Mouse (Mus musculus): ENCODE results near the gene Gm9639. TPM values are rescaled to one million over a fixed set of nuclear protein-coding genes. Genes with fewer than 3 reads are reported as not detected.
"Not testable (repeated sequence)": the region's sequence is repeated elsewhere in the genome, so short reads cannot be mapped to it uniquely, and the experiment has no call there.

Gene Gm9639
- polyA plus RNA-seq (2012; ENCODE audit: insufficient read depth, insufficient read length, missing spikeins), result not detected in 2 replicates

DNA sequence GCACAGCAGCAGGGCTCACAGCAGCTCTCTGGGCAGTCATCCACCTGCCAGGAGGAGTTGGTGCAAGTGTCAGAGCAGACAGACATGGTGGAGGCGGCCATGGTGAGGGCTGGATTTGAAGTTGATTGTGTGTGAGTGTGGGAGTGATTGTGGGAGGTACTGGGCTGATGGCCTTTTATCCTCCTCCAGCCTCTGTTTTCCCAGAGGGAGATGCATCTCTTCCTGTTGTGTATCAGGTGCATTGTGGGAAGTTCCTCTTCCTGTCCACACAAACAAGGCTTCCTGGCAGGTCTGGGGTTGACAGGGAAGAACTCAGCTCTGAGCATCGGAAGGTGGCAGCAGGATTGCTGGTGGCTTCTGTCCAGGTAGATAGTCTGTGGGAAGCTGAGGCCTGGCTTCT lies at the start of gene Gm9639:
Gene Gm9639 (minus strand): TSS at position 101 of the 400 bp plus-strand sequence.
- Histone ChIP-seq H3K4me3 (ENCODE audit: insufficient read depth, low read depth, low read length) (no peak within 1 kb of the TSS), H3K27ac (replicated peaks; ENCODE audit: low read depth, low read length) (no peak within 1 kb of the TSS), H3K4me1 (ENCODE audit: control insufficient read depth, insufficient read depth, insufficient read length, low read length) (no peaks in the 10 kb centered on the region)

DNA sequence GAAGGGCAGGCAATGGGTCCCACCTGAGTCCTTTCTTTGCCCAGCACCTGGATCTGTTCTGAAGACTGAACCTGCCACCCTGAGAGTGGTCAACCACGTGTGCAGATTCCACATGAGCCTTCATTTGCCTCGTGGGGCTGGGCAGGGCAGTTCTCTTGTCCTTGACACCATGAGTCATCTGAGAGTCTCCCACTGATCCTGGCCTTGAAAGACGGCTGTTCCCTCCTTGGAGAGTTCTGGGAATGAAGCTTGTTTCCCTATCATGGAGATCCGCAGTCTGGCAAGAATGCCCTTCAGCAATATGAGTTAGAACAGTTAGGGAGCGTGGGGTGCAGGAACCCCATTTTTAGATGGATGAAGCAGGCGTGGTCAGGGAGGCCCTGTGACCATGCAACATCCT lies 44.1 kb upstream of the Gm9639 start:
- no peak overlapping the region for H3K4me3 ChIP-seq (ENCODE audit: insufficient read depth, low read depth, low read length)
- no peak overlapping the region for H3K27ac ChIP-seq (replicated peaks; ENCODE audit: low read depth, low read length)
- H3K4me1 ChIP-seq (ENCODE audit: control insufficient read depth, insufficient read depth, insufficient read length, low read length), result no peaks in the 10 kb centered on the region

DNA sequence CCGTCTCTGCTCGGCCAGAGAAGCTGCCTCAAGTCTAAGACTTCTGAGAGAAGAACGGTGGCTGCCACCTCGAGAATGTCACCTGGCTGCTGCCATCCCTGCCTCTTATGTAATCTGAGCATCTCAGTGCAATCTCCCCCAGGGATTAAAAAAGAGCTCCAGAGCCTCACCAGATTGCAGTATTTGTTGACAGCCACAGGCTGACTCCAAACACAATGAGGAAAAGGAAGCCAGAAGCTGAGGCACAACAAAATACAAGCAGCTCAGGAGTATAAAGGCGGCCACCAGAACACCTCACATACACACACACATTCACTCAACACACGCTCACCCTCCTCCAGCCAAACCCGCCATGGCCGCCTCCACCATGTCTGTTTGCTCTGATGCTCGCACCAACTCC lies 40.8 kb upstream of the Gm9639 start, which contains the start of gene Krtap10-10:
Gene Krtap10-10 (plus strand): TSS at position 301 of the 400 bp plus-strand sequence.
- Histone ChIP-seq H3K4me3 (ENCODE audit: insufficient read depth, low read depth, low read length) (no peak within 1 kb of the TSS), H3K27ac (replicated peaks; ENCODE audit: low read depth, low read length) (no peak within 1 kb of the TSS), H3K4me1 (ENCODE audit: control insufficient read depth, insufficient read depth, insufficient read length, low read length) (no peaks in the 10 kb centered on the region)

DNA sequence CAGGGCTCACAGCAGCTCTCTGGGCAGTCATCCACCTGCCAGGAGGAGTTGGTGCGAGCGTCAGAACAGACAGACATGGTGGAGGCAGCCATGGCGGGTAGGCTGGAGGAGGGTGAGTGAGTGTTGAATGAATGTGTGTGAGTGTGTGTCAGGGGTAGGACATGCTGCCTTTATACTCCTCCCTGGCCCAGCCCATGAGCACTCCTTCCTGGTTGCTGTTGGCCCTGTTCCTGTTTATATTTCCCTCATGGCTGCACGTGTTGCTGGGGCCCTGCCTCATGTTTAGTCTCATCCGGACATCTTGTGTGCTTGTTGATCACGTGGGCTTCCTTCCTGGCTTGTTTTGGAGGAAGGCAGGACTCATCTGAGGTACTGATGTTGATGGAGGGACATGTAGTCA lies 32.1 kb upstream of the Gm9639 start, which contains the start of gene Krtap10-4:
Gene Krtap10-4 (minus strand): TSS at position 145 of the 400 bp plus-strand sequence.
- H3K27ac ChIP-seq (replicated peaks; ENCODE audit: low read depth, low read length), result no peak within 1 kb of the TSS
- no peaks in the 10 kb centered on the region for H3K4me1 ChIP-seq (ENCODE audit: control insufficient read depth, insufficient read depth, insufficient read length, low read length)
- H3K4me3 ChIP-seq (ENCODE audit: insufficient read depth, low read depth, low read length), result no peak within 1 kb of the TSS

DNA sequence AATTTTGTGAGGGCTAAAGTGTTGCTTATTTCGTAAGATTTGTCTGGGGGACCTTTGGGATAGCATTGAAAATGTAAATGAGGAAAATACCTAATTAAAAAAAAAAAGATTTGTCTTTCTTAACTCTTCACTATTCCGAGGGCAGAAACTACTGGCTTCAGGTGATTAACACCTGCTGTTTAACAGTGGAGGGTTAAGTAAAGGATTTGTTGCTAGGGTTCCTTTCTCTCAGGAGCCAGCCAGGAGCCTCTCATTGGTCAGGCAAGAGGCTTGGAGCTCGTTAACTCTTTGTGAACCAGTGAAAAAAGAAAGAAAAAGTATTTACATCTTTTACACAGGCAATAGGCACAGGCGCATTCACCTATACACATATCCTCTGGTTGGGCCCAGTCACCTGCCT lies 24.3 kb upstream of the Gm9639 start:
- Histone ChIP-seq H3K4me3 (ENCODE audit: insufficient read depth, low read depth, low read length) (no peak overlapping the region), H3K4me1 (ENCODE audit: control insufficient read depth, insufficient read depth, insufficient read length, low read length) (no peaks in the 10 kb centered on the region), H3K27ac (replicated peaks; ENCODE audit: low read depth, low read length) (no peak overlapping the region)

DNA sequence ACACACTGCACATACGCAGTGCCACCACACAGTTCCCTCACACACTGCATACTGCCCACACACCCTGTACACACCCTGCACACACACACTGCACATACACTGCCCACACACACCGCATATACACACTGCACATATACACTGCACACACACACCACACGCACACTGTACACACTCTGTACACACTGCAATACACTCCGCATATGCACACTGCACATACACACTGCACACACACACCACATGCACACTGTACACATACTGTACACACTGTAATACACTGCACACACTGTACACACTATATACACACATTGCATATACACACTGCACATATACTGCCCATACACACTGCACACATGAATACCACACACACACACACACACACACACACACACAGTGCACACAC lies 23.6 kb upstream of the Gm9639 start:
- H3K4me3 ChIP-seq (ENCODE audit: insufficient read depth, low read depth, low read length), result no peak overlapping the region
- no peak overlapping the region for H3K27ac ChIP-seq (replicated peaks; ENCODE audit: low read depth, low read length)
- no peaks in the 10 kb centered on the region for H3K4me1 ChIP-seq (ENCODE audit: control insufficient read depth, insufficient read depth, insufficient read length, low read length)

DNA sequence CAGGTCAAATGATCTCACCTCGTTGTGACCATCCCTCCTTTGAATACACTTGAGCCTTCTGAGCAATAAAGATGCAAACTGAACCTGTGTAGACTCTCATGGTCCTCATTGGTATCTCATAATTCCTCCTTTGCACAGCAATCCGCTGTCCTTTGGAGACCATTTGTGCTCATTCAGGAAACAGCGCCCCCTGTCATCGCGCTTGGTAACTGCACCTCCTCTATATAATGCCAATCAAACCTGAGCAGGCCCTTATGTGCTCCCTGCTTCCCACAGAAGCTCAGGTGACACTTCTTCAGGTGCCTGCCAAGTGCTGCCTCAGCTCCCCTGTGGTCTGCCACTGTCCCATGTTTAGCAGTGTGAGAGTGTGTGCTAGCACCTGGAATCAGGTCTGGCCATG lies 20.6 kb upstream of the Gm9639 start:
- Histone ChIP-seq H3K4me1 (ENCODE audit: control insufficient read depth, insufficient read depth, insufficient read length, low read length) (no peaks in the 10 kb centered on the region), H3K27ac (replicated peaks; ENCODE audit: low read depth, low read length) (no peak overlapping the region), H3K4me3 (ENCODE audit: insufficient read depth, low read depth, low read length) (no peak overlapping the region)

DNA sequence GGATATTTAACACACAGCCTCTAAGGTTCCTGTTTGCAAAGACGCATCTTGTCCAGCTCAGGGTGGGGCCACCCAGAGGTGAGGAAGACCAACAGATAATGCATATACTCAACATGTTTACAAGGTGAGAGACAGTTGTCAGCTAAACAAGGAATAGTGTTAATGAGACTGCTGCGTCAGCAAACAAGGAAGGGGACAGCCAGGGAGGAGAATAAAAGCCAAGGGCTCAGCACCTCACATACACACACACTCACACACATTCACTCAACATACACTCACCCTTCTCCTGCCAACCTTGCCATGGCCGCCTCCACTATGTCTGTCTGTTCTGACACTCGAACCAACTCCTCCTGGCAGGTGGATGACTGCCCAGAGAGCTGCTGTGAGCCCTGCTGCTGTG lies 19.5 kb upstream of the Gm9639 start, which contains the start of gene Gm2696:
Gene Gm2696 (plus strand): TSS at position 301 of the 400 bp plus-strand sequence.
- Histone ChIP-seq H3K4me1 (ENCODE audit: control insufficient read depth, insufficient read depth, insufficient read length, low read length) (no peaks in the 10 kb centered on the region), H3K4me3 (ENCODE audit: insufficient read depth, low read depth, low read length) (no peak within 1 kb of the TSS), H3K27ac (replicated peaks; ENCODE audit: low read depth, low read length) (no peak within 1 kb of the TSS)

DNA sequence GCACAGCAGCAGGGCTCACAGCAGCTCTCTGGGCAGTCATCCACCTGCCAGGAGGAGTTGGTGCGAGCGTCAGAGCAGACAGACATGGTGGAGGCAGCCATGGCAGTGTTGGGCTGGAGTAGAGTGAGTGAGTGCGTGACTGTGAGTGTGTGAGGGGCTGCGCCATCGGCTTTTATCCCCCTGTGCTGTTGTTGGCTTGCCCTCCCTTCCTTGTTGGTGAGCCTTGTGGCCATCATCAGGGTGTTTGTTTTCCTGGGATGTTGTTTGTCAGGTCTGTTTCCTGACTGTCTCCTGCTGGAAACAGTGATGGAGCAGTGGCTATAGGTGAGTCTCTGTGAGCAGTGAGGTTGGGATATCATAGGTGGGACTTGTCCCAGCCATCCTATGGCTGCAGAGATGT lies 16.9 kb upstream of the Gm9639 start, which contains the start of gene Gm9507:
Gene Gm9507 (minus strand): TSS at position 101 of the 400 bp plus-strand sequence.
- Histone ChIP-seq H3K4me3 (ENCODE audit: insufficient read depth, low read depth, low read length) (no peak within 1 kb of the TSS), H3K27ac (replicated peaks; ENCODE audit: low read depth, low read length) (no peak within 1 kb of the TSS), H3K4me1 (ENCODE audit: control insufficient read depth, insufficient read depth, insufficient read length, low read length) (no peaks in the 10 kb centered on the region)

DNA sequence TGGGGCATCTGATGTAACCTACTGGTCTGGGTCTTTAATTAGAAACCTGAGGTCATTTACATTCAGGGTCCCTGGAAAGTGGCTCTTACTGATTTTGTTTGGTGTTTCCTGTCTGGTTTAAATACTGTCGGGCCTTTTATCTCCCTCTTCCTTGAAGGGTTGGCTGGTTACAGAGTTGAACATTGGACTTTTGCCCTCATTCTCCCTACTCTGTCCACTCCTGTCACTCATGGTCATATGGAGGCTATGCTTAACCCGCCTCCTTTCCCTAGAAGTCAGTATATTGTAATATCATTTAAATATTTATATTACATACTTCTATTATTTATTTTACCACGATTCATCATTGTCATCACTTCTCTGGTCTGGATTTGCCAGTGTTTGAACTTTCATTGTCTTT lies 9.2 kb upstream of the Gm9639 start:
- Histone ChIP-seq H3K4me1 (ENCODE audit: control insufficient read depth, insufficient read depth, insufficient read length, low read length) (no peaks in the 10 kb centered on the region), H3K27ac (replicated peaks; ENCODE audit: low read depth, low read length) (no peak overlapping the region), H3K4me3 (ENCODE audit: insufficient read depth, low read depth, low read length) (no peak overlapping the region)

DNA sequence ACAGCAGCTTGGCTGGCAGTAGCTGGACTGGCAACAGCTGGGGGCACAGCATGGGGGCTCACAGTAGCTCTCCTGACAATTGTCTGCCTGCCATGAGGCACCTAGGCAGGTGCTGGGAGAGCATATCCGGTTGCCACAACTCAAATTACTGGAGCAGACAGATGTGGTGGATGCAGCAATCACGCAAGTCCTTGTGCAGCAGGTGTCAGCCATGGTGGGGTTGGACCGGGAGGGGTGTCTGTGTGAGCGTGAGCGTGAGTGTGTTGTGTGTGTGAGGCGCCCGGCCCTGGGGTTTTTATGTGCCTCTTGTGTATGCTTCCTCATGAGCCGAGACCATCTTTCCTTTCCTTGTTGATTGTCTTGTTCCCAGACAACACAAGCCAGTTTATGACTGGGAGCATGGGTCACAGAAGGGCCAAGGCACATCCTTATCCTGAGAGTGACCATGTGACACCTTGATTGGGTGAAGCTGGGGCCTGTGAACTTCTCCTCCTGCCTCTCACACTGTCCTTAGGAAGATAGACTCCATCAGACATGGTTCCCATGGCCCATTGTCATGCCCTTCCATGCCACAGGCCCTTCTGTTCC lies 4.1 kb upstream of the Gm9639 start, which contains the start of gene Gm19668:
Gene Gm19668 (minus strand): TSS at position 213 of the 588 bp plus-strand sequence.
- no peaks in the 10 kb centered on the region for H3K4me1 ChIP-seq (ENCODE audit: control insufficient read depth, insufficient read depth, insufficient read length, low read length)
- H3K27ac ChIP-seq (replicated peaks; ENCODE audit: low read depth, low read length), result no peak within 1 kb of the TSS
- H3K4me3 ChIP-seq (ENCODE audit: insufficient read depth, low read depth, low read length), result no peak within 1 kb of the TSS

DNA sequence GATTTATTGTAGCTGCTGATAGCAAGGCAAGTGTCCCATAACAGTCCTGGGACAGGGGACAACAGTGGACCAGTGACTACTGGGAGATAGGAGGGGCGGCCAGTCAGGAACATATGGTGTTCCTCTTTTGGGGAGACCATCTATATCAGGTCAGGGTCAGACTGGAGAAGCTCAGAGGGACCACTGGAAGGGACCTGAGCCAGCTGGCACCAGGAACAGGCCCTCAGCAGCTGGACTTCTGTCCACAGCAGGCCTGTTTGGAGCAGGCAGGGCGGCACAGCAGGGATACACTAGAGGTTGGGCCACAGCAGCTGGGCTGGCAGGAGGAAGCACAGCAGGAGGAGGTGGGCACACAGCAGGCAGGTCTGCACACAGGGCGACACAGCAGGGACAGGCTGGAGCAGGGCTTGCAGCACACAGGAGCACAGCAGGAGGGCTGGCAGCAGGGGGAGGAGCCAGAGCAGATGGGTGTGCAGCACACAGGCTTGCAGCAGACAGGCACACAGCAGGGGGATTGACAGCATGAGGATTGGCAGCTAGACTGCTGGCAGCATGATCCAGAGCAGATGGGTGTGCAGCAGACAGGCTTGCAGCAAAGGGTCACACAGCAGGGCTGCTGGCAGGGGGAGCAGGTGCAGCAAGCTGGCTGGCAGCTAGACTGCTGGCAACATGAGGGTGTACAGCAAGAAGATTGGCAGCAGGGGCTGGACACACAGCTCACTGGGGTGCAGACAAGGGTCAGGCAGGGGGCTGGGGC lies 3.5 kb upstream of the Gm9639 start:
- H3K4me1 ChIP-seq (ENCODE audit: control insufficient read depth, insufficient read depth, insufficient read length, low read length); H3K27ac ChIP-seq (replicated peaks; ENCODE audit: low read depth, low read length); H3K4me3 ChIP-seq (ENCODE audit: insufficient read depth, low read depth, low read length): not testable (repeated sequence)

DNA sequence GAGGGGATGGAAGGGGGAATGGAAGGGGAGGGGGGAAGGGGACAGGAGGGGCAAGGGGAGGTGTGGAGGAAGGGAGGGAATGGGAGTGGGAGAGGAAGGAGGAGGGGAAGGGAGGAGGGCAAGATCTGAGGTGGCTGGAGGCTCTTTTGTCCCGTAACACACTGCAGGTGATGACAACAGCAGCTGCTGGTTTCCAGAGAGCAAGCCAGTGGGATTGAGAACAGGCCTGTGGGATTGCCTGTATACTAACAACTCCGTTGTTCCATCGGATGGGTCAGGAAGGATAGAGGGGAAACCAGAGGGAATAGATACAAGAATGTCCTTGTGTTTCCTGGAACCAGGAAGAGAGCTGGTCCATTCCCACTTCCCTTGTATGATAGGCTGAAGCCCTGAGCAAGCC lies 2.8 kb upstream of the Gm9639 start:
- no peak overlapping the region for H3K27ac ChIP-seq (replicated peaks; ENCODE audit: low read depth, low read length)
- H3K4me3 ChIP-seq (ENCODE audit: insufficient read depth, low read depth, low read length), result no peak overlapping the region
- H3K4me1 ChIP-seq (ENCODE audit: control insufficient read depth, insufficient read depth, insufficient read length, low read length), result no peaks in the 10 kb centered on the region

DNA sequence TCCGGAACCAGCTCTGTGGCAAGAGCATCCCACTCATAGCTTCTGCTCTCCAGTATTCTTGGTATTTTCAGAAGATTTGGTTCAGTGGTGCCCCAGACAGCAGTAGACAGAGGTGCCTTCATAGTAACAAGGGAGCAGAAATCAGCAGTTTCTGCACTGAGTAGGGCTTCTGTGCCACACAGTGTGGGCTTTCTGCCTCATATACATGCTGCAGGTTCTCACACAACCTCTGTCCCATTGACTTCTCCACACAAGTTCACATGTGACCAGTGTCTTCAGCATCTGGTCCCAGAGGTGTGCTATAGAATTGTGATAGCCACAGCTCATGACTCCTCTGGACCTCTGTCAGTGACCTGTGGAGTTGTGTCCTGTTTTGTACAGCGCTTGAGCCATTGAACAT lies 6.3 kb downstream of the Gm9639 start:
- H3K4me1 ChIP-seq (ENCODE audit: control insufficient read depth, insufficient read depth, insufficient read length, low read length), result no peaks in the 10 kb centered on the region
- no peak overlapping the region for H3K4me3 ChIP-seq (ENCODE audit: insufficient read depth, low read depth, low read length)
- H3K27ac ChIP-seq (replicated peaks; ENCODE audit: low read depth, low read length), result no peak overlapping the region

DNA sequence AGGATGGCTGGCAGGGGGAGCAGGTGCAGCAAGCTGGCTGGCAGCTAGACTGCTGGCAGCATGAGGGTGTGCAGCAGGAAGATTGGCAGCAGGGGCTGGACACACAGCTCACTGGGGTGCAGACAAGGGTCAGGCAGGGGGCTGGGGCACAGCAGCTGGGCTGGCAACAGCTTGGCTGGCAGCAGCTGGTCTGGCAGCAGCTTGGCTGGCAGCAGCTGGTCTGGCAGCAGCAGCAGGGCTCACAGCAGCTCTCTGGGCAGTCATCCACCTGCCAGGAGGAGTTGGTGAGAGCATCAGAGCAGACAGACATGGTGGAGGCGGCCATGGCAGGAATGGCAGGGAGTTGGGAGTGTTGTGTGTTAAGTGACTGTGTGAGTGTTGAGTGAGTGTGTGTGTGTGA lies 7.0 kb downstream of the Gm9639 start, which contains the start of gene Gm7137:
Gene Gm7137 (minus strand): TSS at position 325 of the 400 bp plus-strand sequence.
- not testable (repeated sequence) for H3K4me3 ChIP-seq (ENCODE audit: insufficient read depth, low read depth, low read length); H3K27ac ChIP-seq (replicated peaks; ENCODE audit: low read depth, low read length); H3K4me1 ChIP-seq (ENCODE audit: control insufficient read depth, insufficient read depth, insufficient read length, low read length)

DNA sequence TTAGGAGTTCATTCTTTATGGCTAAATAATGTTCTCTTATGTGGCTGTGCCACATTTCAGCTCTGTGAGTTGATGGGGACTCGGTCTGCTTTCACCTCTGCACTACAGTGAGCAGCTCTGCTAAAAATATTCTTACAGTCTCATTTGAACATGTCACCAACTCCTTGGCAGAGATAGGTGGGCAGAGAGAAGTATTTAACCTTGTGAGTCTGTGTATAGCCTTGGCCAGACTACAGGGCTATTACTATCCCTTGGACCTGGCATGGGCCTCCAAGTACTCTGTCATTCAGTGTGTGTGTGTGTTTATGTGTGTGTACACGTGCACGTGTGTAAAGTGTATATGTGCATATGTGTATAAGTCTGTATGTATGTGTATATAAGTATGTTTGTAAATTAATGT lies 11.5 kb downstream of the Gm9639 start:
- H3K27ac ChIP-seq (replicated peaks; ENCODE audit: low read depth, low read length); H3K4me3 ChIP-seq (ENCODE audit: insufficient read depth, low read depth, low read length); H3K4me1 ChIP-seq (ENCODE audit: control insufficient read depth, insufficient read depth, insufficient read length, low read length): not testable (repeated sequence)
